Mouse (Mus musculus): ENCODE results near the gene Arrdc2.

The Arrdc2 gene

GRCm38 (mm10) chr8:70806541-70806940 is 33.0 kb downstream of the Arrdc2 start:
- DNase-seq = no peak

GRCm38 (mm10) chr8:70804481-70805206 is 34.9 kb downstream of the Arrdc2 start, which contains the start of gene Mast3:
Gene Mast3 (minus strand): TSS chr8:70805054.
- peak; percentile 92 to 96 for DNase-seq

- DNase-seq = peak in 1 of 2 experiments; percentile 27
Measured at GRCm38 (mm10) chr8:70803761-70804480, 35.6 kb downstream of the Arrdc2 start.

- DNase-seq = no peak
Measured at GRCm38 (mm10) chr8:70802786-70803510, 36.6 kb downstream of the Arrdc2 start.

GRCm38 (mm10) chr8:70801830-70802229 is 37.7 kb downstream of the Arrdc2 start:
- no peak for DNase-seq

- no peak for DNase-seq
Measured at GRCm38 (mm10) chr8:70801156-70801555, 38.4 kb downstream of the Arrdc2 start.

- no peak for DNase-seq
Measured at GRCm38 (mm10) chr8:70800648-70801047, 38.9 kb downstream of the Arrdc2 start.

GRCm38 (mm10) chr8:70798281-70798680 is 41.2 kb downstream of the Arrdc2 start:
- peak; percentile 56 to 90 for DNase-seq

- peak; percentile 91 to 95 for DNase-seq
Measured at GRCm38 (mm10) chr8:70797081-70798070, 42.1 kb downstream of the Arrdc2 start.

- peak in 1 of 2 experiments; percentile 11 for DNase-seq
Measured at GRCm38 (mm10) chr8:70796403-70797080, 43.0 kb downstream of the Arrdc2 start.

GRCm38 (mm10) chr8:70795370-70795769 is 44.1 kb downstream of the Arrdc2 start:
- DNase-seq = no peak

GRCm38 (mm10) chr8:70794215-70794614 is 45.3 kb downstream of the Arrdc2 start:
- no peak for DNase-seq

- peak; percentile 91 to 96 for DNase-seq
Measured at GRCm38 (mm10) chr8:70792700-70793099, 46.8 kb downstream of the Arrdc2 start.

GRCm38 (mm10) chr8:70791975-70792691 is 47.4 kb downstream of the Arrdc2 start:
- peak; percentile 98 for DNase-seq

- DNase-seq = peak in 1 of 2 experiments; percentile 46
Measured at GRCm38 (mm10) chr8:70791294-70791701, 48.2 kb downstream of the Arrdc2 start.

GRCm38 (mm10) chr8:70790846-70791245 is 48.7 kb downstream of the Arrdc2 start:
- DNase-seq = no peak

- DNase-seq = no peak
Measured at GRCm38 (mm10) chr8:70789046-70789445, 50.5 kb downstream of the Arrdc2 start.

- peak; percentile 54 to 71 for DNase-seq
Measured at GRCm38 (mm10) chr8:70787941-70788667, 51.4 kb downstream of the Arrdc2 start.

GRCm38 (mm10) chr8:70787051-70787445 is 52.5 kb downstream of the Arrdc2 start:
- DNase-seq = no peak

All from kidney, postnatal 25 days (tissue).